Mouse (Mus musculus): ENCODE measurements around the gene Angel1. TPM values are rescaled to one million over a fixed set of nuclear protein-coding genes. Genes with fewer than 3 reads are reported as not detected.

The Angel1 gene
- polyA plus RNA-seq (2014; fragmentation: Nextera tagmentation; extraction: Ambion mirVana): 12.2 and 12.5 TPM in 2 replicates

DNA sequence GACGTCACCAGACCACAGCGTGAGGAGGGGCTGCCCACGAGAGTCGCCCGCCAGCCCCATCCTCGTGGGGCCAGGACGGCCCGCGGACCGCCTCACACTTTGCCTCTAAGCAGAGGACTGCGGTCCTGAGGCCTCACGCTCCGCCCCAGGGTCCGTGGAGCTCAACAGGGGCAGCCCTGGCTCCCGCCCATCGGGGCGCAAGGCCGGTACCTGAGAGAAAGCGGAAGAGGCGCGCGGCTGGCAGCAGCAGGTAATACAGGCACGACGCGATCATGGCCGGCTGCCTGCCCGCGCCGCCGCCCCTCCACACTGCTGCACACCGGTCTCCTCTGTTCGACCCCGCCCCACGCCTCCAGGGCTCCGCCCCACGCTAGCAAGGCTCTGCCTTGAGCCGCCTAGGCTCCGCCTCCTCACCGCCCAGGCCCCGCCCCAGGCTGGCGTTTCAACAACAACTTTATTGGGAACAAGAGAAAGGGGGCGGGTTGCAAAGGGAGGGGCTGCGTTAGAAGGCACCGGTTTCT is at the start of gene Angel1:
Gene Angel1 (minus strand): TSS at position 341 of the 521 bp plus-strand sequence.
- WGBS: 0% methylated on average over 44 of the region's 44 CpGs
- Histone ChIP-seq H3K4me3 (ENCODE audit: low read depth, low read length) (peak within 1 kb of the TSS; percentile 72), H3K27ac (ENCODE audit: low read depth, low read length) (no peak within 1 kb of the TSS)

DNA sequence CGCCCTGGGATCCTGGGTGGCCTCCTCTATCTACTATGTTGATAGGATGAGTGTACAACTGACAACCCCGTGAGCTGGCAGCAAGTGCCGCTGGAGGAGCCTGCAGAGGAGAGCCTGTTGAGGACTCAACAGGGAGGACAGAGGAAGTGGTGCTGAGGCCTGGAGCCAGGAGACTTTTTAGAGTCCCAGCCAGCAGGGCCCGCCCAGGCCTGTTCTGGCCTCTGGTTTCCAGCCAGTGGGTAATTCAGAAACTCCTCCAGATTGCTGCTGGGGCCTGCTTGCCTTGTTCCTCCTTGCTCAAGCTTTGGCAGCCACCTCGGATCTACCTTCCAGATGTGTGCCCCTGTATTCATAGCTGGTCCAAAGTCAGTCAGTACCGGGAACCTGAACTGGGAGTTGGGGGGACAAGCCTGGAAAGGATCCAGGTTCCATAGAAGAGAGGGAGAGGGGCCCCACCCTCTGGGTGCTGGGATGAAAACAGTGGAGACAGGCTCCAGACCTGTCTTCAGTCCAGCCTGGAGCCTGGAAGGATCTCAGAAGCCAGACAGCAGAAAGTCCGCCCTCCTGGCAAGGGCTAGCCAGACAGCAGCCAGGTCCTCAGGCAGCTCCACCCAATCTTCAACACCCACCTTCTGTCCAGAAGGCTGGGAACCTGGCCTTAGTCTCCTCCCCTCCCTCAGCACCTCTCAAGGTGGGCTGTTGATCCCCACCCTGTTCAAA is 49.5 kb upstream of the Angel1 start:
- H3K27ac ChIP-seq (ENCODE audit: low read depth, low read length): no peak overlapping the region
- no peak overlapping the region for H3K9ac ChIP-seq (ENCODE audit: low read length)
- peaks cover 14% of the 10 kb centered on the region for H3K4me1 ChIP-seq (ENCODE audit: control insufficient read depth, insufficient read depth, low read length)
- ATAC-seq (ENCODE audit: low FRiP score) (no peak), DNase-seq (ENCODE audit: low spot score, missing footprints) (peak; percentile 49)
- WGBS: 81% methylated on average over 7 of the region's 7 CpGs
- H3K36me3 ChIP-seq (ENCODE audit: control insufficient read depth, insufficient read depth, low read length): no peaks in the 10 kb centered on the region
- no peak overlapping the region for H3K4me3 ChIP-seq (ENCODE audit: low read depth, low read length)
- no peaks in the 10 kb centered on the region for H3K27me3 ChIP-seq (ENCODE audit: control insufficient read depth, insufficient read depth, low read length)
- no peak overlapping the region for H3K4me2 ChIP-seq
- no peaks in the 10 kb centered on the region for H3K9me3 ChIP-seq (ENCODE audit: control insufficient read depth, low read length)

More for the DNA sequence above, at the start of gene Angel1:
- H3K4me1 ChIP-seq (ENCODE audit: control insufficient read depth, insufficient read depth, low read length): peaks cover 3% of the 10 kb centered on the region
- no peaks in the 10 kb centered on the region for H3K27me3 ChIP-seq (ENCODE audit: control insufficient read depth, insufficient read depth, low read length)
- no peaks in the 10 kb centered on the region for H3K9me3 ChIP-seq (ENCODE audit: control insufficient read depth, low read length)
- H3K36me3 ChIP-seq (ENCODE audit: control insufficient read depth, insufficient read depth, low read length): no peaks in the 10 kb centered on the region
- peak within 1 kb of the TSS; percentile 96 for H3K4me2 ChIP-seq
- H3K9ac ChIP-seq (ENCODE audit: low read length): peak within 1 kb of the TSS; percentile 76
- ATAC-seq (ENCODE audit: low FRiP score) (peak; percentile 99), DNase-seq (ENCODE audit: low spot score, missing footprints) (peak; percentile 99)

DNA sequence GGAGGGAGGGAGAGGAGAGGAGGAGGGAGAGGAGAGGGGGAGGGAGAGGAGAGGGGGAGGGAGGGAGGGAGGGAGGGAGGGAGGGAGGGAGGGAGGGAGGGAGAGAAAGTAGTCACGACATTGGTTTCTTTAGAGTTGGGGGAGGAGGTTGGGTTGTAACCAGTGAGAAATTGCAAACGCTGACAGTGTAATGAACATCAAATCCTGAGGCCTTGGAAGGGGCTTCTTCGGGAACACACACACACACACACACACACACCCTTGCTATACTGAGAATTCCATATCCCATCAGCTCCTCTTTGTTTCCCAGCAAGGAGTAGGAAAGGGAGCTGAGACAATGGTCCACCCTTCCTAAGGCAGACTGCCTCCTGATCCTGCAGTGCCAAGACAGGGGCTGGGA is 46.3 kb upstream of the Angel1 start:
- no peak for ATAC-seq (ENCODE audit: low FRiP score)

DNA sequence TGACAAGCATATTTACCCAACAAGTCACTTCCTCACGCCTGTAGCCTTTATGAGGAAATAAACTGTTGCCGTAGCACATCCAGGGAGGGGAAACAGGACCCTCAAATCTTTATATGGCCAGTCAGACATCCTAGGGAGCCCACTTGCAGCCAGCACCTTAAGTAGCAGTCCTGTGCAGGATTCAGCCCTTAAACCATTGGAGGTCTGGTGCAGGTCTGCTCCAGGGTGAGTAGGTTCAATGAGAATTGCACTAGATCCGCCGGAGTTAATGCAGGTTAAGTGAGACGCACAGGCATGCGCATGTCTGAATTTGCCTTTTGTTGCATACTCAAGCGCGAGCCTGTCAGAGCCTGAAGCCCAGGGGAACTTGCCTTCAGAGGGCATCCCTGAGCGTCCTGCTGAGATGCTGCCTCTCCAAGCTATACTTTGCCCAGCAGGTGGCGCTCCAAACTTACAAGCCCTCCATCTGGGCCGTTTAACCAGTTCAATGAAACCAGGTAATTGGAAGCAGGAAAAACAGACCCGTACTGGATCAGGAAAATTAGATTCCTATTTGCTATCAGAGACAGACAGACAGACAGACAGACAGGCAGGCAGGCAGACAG is 45.7 kb upstream of the Angel1 start:
- no peaks in the 10 kb centered on the region for H3K27me3 ChIP-seq (ENCODE audit: control insufficient read depth, insufficient read depth, low read length)
- peak; percentile 99 for DNase-seq (ENCODE audit: low spot score, missing footprints)
- H3K36me3 ChIP-seq (ENCODE audit: control insufficient read depth, insufficient read depth, low read length): no peaks in the 10 kb centered on the region
- peak; percentile 64 for ATAC-seq (ENCODE audit: low FRiP score)
- no peak overlapping the region for H3K4me3 ChIP-seq (ENCODE audit: low read depth, low read length)
- H3K9me3 ChIP-seq (ENCODE audit: control insufficient read depth, low read length): no peaks in the 10 kb centered on the region
- H3K9ac ChIP-seq (ENCODE audit: low read length): no peak overlapping the region
- peaks cover 20% of the 10 kb centered on the region for H3K4me1 ChIP-seq (ENCODE audit: control insufficient read depth, insufficient read depth, low read length)
- 12% methylated on average over 12 of the region's 12 CpGs for WGBS
- H3K27ac ChIP-seq (ENCODE audit: low read depth, low read length): no peak overlapping the region
- no peak overlapping the region for H3K4me2 ChIP-seq

More for the DNA sequence above, 46.3 kb upstream of the Angel1 start:
- Histone ChIP-seq H3K4me1 (ENCODE audit: control insufficient read depth, insufficient read depth, low read length) (peaks cover 20% of the 10 kb centered on the region), H3K9me3 (ENCODE audit: control insufficient read depth, low read length) (no peaks in the 10 kb centered on the region), H3K4me2 (no peak overlapping the region), H3K36me3 (ENCODE audit: control insufficient read depth, insufficient read depth, low read length) (no peaks in the 10 kb centered on the region), H3K27ac (ENCODE audit: low read depth, low read length) (no peak overlapping the region; the same call in 1 of the 2 replicates), H3K4me3 (ENCODE audit: low read depth, low read length) (no peak overlapping the region), H3K27me3 (ENCODE audit: control insufficient read depth, insufficient read depth, low read length) (no peaks in the 10 kb centered on the region), H3K9ac (ENCODE audit: low read length) (no peak overlapping the region)
- peak; percentile 87 for DNase-seq (ENCODE audit: low spot score, missing footprints)
- 46% methylated on average over 3 of the region's 3 CpGs for WGBS

DNA sequence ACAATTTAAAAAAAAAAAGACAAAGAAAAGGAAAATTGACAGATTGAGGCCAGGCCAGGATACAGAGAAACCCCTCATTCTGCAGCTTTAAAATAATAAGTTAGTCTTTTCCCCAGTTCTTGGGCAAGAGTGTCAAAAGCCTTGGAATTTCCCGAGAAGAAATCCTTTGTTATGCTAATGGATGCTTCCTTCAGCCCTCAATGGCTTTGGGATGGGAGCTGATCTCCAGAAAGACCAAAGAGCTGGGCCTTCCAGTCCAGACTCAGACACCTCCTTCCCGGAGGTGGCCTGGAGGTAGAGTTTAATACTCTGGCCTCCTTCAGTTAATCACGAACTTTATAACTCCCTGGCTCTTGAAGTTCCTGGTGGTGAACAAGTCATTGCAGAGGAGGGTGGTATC is 44.7 kb upstream of the Angel1 start:
- WGBS: 6% methylated on average over 3 of the region's 3 CpGs
- Histone ChIP-seq H3K4me3 (ENCODE audit: low read depth, low read length) (no peak overlapping the region), H3K4me2 (no peak overlapping the region), H3K27ac (ENCODE audit: low read depth, low read length) (no peak overlapping the region), H3K9ac (ENCODE audit: low read length) (no peak overlapping the region), H3K27me3 (ENCODE audit: control insufficient read depth, insufficient read depth, low read length) (no peaks in the 10 kb centered on the region), H3K36me3 (ENCODE audit: control insufficient read depth, insufficient read depth, low read length) (no peaks in the 10 kb centered on the region), H3K9me3 (ENCODE audit: control insufficient read depth, low read length) (no peaks in the 10 kb centered on the region), H3K4me1 (ENCODE audit: control insufficient read depth, insufficient read depth, low read length) (peaks cover 20% of the 10 kb centered on the region)
- no peak for ATAC-seq (ENCODE audit: low FRiP score)
- DNase-seq (ENCODE audit: low spot score, missing footprints): peak; percentile 89

DNA sequence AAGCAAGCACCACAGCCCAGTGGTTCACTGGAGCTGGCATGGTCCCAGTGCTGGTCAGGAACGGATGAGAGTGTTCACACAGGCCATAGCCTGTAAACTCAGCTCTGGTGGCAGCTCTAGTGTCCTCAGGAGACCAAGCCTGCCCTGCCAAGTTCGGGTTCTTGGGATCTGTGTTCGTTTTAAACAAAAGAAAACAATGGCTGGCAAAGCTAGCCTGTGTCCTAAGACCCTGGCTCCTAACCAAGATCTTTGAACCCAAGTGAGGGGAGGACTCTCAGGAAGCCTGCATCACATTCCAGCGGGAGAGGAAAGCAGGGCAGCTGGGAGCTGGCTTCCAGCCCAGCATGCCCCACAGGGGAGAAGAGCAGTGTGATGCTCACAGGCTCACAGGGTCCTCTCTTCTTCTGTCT is 44.0 kb upstream of the Angel1 start:
- ATAC-seq (ENCODE audit: low FRiP score) (no peak), DNase-seq (ENCODE audit: low spot score, missing footprints) (no peak)
- Histone ChIP-seq H3K4me2 (no peak overlapping the region), H3K9ac (ENCODE audit: low read length) (no peak overlapping the region), H3K36me3 (ENCODE audit: control insufficient read depth, insufficient read depth, low read length) (no peaks in the 10 kb centered on the region), H3K27me3 (ENCODE audit: control insufficient read depth, insufficient read depth, low read length) (no peaks in the 10 kb centered on the region), H3K9me3 (ENCODE audit: control insufficient read depth, low read length) (no peaks in the 10 kb centered on the region), H3K27ac (ENCODE audit: low read depth, low read length) (no peak overlapping the region), H3K4me1 (ENCODE audit: control insufficient read depth, insufficient read depth, low read length) (peaks cover 20% of the 10 kb centered on the region), H3K4me3 (ENCODE audit: low read depth, low read length) (no peak overlapping the region)
- WGBS: 28% methylated on average over 4 of the region's 4 CpGs

DNA sequence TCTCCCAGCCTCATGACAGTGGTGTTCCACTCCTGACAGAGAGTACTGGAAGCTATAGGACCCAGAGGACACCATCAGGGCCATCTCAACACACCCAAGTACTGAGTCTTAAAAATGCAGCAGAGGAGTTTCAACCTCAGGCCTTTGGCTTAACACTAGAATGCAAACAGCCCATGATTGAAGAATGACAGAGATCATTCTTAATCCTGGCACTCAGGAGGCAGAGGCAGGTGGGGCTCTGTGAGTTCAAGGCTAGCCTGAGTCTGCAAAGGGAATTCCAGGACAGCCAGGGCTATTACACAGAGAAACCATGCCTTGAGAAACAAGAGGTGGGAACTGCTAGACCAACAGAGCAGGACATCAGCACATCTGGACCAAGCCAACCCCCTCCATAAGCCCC is 43.6 kb upstream of the Angel1 start:
- H3K27me3 ChIP-seq (ENCODE audit: control insufficient read depth, insufficient read depth, low read length): no peaks in the 10 kb centered on the region
- no peak overlapping the region for H3K27ac ChIP-seq (ENCODE audit: low read depth, low read length)
- H3K4me1 ChIP-seq (ENCODE audit: control insufficient read depth, insufficient read depth, low read length): peaks cover 20% of the 10 kb centered on the region
- ATAC-seq (ENCODE audit: low FRiP score) (no peak), DNase-seq (ENCODE audit: low spot score, missing footprints) (no peak)
- H3K9me3 ChIP-seq (ENCODE audit: control insufficient read depth, low read length): no peaks in the 10 kb centered on the region
- no peak overlapping the region for H3K4me2 ChIP-seq
- no peak overlapping the region for H3K9ac ChIP-seq (ENCODE audit: low read length)
- H3K4me3 ChIP-seq (ENCODE audit: low read depth, low read length): no peak overlapping the region
- no peaks in the 10 kb centered on the region for H3K36me3 ChIP-seq (ENCODE audit: control insufficient read depth, insufficient read depth, low read length)

DNA sequence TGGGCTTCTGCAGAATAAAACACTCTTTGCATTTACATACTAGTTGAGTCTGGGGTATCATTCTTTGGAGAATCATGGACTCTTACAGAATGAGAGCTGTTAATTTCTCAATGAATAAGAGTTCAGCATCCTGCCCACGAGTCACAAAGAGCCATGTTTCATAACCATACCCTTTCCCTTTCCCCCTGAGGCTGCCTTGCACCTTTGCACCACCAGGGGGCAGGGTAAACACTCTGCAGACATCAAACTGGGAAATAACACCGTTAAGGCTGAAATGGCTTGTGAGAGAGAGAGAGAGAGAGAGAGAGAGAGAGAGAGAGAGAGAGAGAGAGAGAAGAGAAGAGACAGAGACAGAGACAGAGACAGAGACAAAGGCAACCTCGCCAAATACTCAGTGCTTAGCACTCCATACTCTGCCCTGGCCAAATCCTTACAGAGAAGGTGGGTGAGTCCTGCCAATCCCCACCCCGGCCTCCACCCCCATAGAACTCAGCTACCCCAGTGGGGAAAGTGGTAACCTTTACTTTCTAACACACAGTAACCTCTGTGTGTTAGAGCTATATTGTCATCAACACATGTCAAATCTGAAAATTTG is 42.8 kb upstream of the Angel1 start:
- Histone ChIP-seq H3K9me3 (ENCODE audit: control insufficient read depth, low read length) (no peaks in the 10 kb centered on the region), H3K9ac (ENCODE audit: low read length) (no peak overlapping the region), H3K4me2 (no peak overlapping the region), H3K4me3 (ENCODE audit: low read depth, low read length) (no peak overlapping the region), H3K36me3 (ENCODE audit: control insufficient read depth, insufficient read depth, low read length) (no peaks in the 10 kb centered on the region), H3K4me1 (ENCODE audit: control insufficient read depth, insufficient read depth, low read length) (peaks cover 20% of the 10 kb centered on the region), H3K27ac (ENCODE audit: low read depth, low read length) (no peak overlapping the region), H3K27me3 (ENCODE audit: control insufficient read depth, insufficient read depth, low read length) (no peaks in the 10 kb centered on the region)
- DNase-seq (ENCODE audit: low spot score, missing footprints) (peak; percentile 99), ATAC-seq (ENCODE audit: low FRiP score) (no peak)
- 29% methylated on average over 4 of the region's 4 CpGs for WGBS

Data from midbrain, embryonic 11.5 days (tissue).